In genomic region chr5:117133446-117134065, GRCm38 (mm10) we compare ENCODE assay signal across 1 mouse cellular context.
TF ChIP-seq lines count a peak whose summit lies in the region.

No protein-coding gene starts in this region.

TF ChIP-seq in MEL, 35 proteins besides CTCF, POLR2A, EP300 and RAD21 (continued from another document):
- TF ChIP-seq BHLHE40 (IDR thresholded peaks at IDR 0.05; ENCODE audit: borderline replicate concordance, low read depth, low read length) (peak; percentile 94), JUND (IDR thresholded peaks at IDR 0.05; ENCODE audit: low read depth, low read length) (peak; percentile 100)
